Mouse (Mus musculus) heart, embryonic 15.5 days (tissue): ENCODE measurements at regions not wholly inside any gene's neighbourhood (a gene's known extent, or its start where the extent isn't known, plus 50 kb on each side); places are given as distances from the start of the nearest gene placed in this dataset.
"Not testable (repeated sequence)": the region's sequence is repeated elsewhere in the genome, so short reads cannot be mapped to it uniquely, and the experiment has no call there.

Source experiments
- ATAC-seq: fragments of 200-750 bp; cut with Nextera tagmentation; replicated peaks from 2 replicates; pipeline ENCODE4 v1.8.0; 2017; ENCODE audit warnings: low read depth, moderate TSS enrichment; ENCODE audit not compliant: insufficient number of reproducible peaks, insufficient read depth, low FRiP score
- H3K27ac ChIP-seq: fragments of 300-500 bp; sonication (generic); 2 replicates; pipeline ENCODE4 v1.5.1; 2015; ENCODE audit warnings: mild to moderate bottlenecking, inconsistent platforms
- H3K27me3 ChIP-seq: fragments of 300-500 bp; sonication (generic); 2 replicates; pipeline ENCODE4 v1.6.1; 2015; ENCODE audit warnings: inconsistent platforms
- H3K36me3 ChIP-seq: fragments of 300-500 bp; sonication (generic); 2 replicates; pipeline ENCODE4 v1.6.1; 2015; ENCODE audit warnings: mild to moderate bottlenecking, inconsistent platforms
- H3K4me1 ChIP-seq: fragments of 300-500 bp; sonication (generic); replicated peaks from 2 replicates; pipeline ENCODE4 v1.6.1; 2015; ENCODE audit warnings: inconsistent platforms
- H3K4me2 ChIP-seq: fragments of 300-500 bp; sonication (generic); 2 replicates; pipeline ENCODE4 v1.6.1; 2015; ENCODE audit warnings: inconsistent platforms, mild to moderate bottlenecking, moderate library complexity
- H3K4me3 ChIP-seq: fragments of 300-500 bp; sonication (generic); 2 replicates; pipeline ENCODE4 v1.5.1; 2015; ENCODE audit warnings: mild to moderate bottlenecking, inconsistent platforms
- H3K9ac ChIP-seq: fragments of 300-500 bp; sonication (generic); 2 replicates; pipeline ENCODE4 v1.6.1; 2015; ENCODE audit warnings: mild to moderate bottlenecking, inconsistent platforms
- H3K9me3 ChIP-seq: fragments of 300-500 bp; sonication (generic); replicated peaks from 2 replicates; pipeline ENCODE4 v1.6.1; 2016; ENCODE audit warnings: inconsistent platforms
- WGBS: fragments of 180-500 bp; shearing (Covaris S2); methylation state at CpG from one replicate; pipeline ENCODE4 v1.1.7; 2015; ENCODE audit warnings: mixed read lengths; 5-methylcytosine and 5-hydroxymethylcytosine counted together

- ATAC-seq = no peak
- H3K27ac ChIP-seq = no peak overlapping the region
- no peak overlapping the region for H3K4me2 ChIP-seq
- H3K4me1 ChIP-seq = no peaks in the 10 kb centered on the region
- no peaks in the 10 kb centered on the region for H3K27me3 ChIP-seq
- no peaks in the 10 kb centered on the region for H3K9me3 ChIP-seq
- WGBS = 74% methylated on average over 2 of the region's 2 CpGs
- no peak overlapping the region for H3K9ac ChIP-seq
- no peak overlapping the region for H3K4me3 ChIP-seq
- no peaks in the 10 kb centered on the region for H3K36me3 ChIP-seq
Measured at GRCm38 (mm10) chr10:57322717-57323424, 163.3 kb upstream of the Hsf2 start.

GRCm38 (mm10) chr10:57324226-57324625 is 162.0 kb upstream of the Hsf2 start:
- Histone ChIP-seq H3K36me3 (no peaks in the 10 kb centered on the region), H3K27ac (no peak overlapping the region), H3K9me3 (no peaks in the 10 kb centered on the region), H3K4me3 (no peak overlapping the region), H3K4me1 (no peaks in the 10 kb centered on the region), H3K9ac (no peak overlapping the region), H3K27me3 (no peaks in the 10 kb centered on the region), H3K4me2 (no peak overlapping the region)
- ATAC-seq = no peak
- WGBS = 54% methylated on average over 1 of the region's 1 CpGs

GRCm38 (mm10) chr10:57362781-57363180 is 123.4 kb upstream of the Hsf2 start:
- not testable (repeated sequence) for H3K4me1 ChIP-seq, ATAC-seq, H3K27ac ChIP-seq, H3K27me3 ChIP-seq, H3K36me3 ChIP-seq, H3K4me3 ChIP-seq, H3K9me3 ChIP-seq, H3K9ac ChIP-seq, H3K4me2 ChIP-seq
- WGBS = 84% methylated on average over 1 of the region's 1 CpGs
